Mouse (Mus musculus) lung, adult 2 months (tissue): ENCODE data around the gene Ccsap.

Source experiments
- CTCF ChIP-seq: fragments of 200-500 bp; IDR thresholded peaks from 2 replicates; pipeline ENCODE4 v1.5.1; 2011; ENCODE audit warnings: mild to moderate bottlenecking, low read length, control low read depth; ENCODE audit not compliant: insufficient read depth
- POLR2A ChIP-seq: fragments of 200-500 bp; IDR thresholded peaks from 2 replicates; pipeline ENCODE4 v1.6.1; 2011; ENCODE audit warnings: low read depth, mild to moderate bottlenecking, control low read depth, low read length, borderline replicate concordance; ENCODE audit errors: extremely low read depth

DNA sequence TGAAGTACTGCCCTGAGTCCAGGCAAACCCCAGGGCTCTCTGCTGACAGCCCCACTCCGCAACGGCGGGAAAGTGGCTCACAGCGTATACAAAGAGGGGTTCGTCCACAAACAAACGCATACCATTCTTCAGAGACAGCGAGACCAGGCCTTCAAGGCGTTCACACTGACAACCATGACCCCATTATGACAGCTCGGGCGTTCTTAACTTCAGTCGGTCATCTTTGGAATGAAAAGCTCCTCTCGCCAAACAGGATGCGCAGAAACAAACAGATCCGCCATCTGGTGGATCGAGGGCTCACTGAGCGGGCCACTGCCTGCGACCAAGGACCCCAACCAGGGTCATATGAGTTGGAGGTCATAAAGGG lies 1.5 kb downstream of the Ccsap start:
- TF ChIP-seq POLR2A (no peak), CTCF (no peak)
